Mouse (Mus musculus): ENCODE data around the gene Tuba1b. TPM values are rescaled to one million over a fixed set of nuclear protein-coding genes. Genes with fewer than 3 reads are reported as not detected.

Tuba1b gene
- total RNA-seq, 2 experiments from 2014 or later = 1,107 to 1,135 TPM

GRCm38 (mm10) chr15:98893940-98894745 lies 40.2 kb downstream of the Tuba1b start, which contains the start of gene Rhebl1:
Gene Rhebl1 (minus strand): TSS chr15:98894540.
- intact Hi-C loops (cut with DNase I) = no loop called here

DNA sequence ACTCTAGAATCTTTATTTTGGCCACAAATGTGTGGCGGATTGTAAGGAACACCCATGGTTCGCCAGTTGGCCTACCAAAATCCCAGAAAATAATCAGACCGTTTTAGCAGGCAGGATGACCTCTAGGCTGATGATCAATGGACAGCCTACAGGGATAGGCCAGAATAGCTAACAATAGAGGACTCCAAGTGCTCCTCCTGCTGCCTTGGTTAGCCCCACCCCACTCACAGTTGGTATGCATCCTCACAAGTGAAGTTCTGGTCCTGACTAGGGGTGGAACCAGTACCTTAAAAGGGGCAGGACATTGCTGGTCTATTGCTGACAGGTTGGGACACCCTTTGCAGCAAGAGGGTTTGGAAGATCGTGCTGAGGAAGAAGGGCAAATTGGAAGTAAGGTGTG lies 41.3 kb downstream of the Tuba1b start:
- intact Hi-C loops (cut with DNase I) = no loop called here
- DNase-seq = no peak

More at GRCm38 (mm10) chr15:98893940-98894745, 40.2 kb downstream of the Tuba1b start, which contains the start of gene Rhebl1:
- DNase-seq = no peak

DNA sequence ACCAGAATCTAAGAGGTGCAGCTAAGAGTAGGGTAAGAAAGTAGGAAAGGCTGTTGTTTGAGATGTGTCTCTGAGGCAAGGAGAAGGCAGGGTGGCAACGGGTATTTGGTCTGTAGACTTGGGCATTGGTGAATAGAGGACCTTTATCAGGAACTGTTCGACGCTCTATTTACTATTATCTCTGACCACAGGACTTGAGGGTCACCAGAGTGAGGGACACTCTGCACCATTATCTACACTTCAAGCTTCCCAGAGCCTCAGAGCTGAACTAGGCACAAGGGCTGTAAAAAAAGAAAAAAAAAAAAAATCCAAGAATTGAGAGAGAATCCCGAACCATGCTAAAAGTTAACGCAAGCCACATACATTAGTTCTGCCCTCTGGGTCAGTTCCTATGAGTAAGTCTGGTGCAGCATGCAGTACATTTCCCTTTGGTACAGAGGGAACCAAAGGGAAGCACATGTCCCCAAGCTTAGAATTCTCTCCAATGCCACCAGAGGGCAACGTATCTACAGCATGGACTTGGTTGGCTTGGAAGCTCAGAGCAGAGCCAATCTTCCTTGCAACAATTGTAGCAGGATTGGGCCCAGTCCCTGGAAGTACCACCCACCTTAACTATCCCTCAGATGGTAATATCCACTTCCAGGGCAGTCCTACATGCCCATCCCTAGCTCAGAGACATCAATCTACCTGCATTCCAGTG lies 42.3 kb downstream of the Tuba1b start:
- intact Hi-C loops (cut with DNase I) = no loop called here
- peak; percentile 61 for DNase-seq

DNA sequence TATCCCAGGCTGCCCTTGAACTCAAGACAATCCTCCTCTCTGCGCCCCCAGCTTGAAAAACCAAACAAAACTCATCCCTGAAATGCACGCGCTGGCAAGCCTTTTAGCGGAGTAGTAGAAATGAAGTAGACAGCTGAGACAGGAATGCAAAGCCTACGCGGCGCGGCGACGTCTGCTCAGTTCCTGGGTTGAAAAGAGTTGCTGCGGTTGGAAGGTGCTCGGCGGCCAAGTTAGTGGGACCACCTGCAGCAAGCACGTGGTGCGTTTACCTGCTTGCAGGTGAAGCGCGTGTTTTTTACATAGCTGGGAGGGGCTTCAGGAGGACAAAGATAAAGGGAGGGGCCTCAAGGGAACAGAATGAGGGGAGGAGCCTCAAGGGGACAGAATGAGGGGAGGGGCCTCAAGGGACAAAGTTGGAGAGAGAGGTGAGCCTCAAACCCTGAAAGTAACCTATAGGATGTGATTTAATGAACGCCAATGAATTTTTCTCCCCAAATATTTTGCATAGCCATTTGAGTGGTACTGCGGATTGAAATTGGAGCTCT lies 43.1 kb downstream of the Tuba1b start:
- DNase-seq = no peak
- intact Hi-C loops (cut with DNase I) = no loop called here

DNA sequence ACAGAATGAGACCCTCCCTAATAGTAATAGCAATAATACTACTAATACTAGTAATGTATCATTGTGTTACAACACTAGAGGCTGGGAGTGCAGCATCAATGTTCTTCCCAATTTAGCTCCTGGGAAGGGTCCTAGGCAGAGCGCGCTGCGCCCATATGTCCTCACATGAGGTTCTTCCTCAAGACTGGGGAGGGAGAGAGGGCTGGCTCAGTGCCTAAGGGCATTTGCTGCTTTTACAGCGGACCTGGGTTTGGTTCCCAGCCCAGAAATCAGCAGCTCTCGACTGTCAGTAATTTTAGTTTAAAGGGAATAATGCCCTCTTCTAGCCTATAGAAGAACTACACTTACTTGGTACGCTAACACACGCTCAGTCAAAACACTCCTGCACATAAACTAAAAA lies 46.8 kb downstream of the Tuba1b start:
- intact Hi-C loops (cut with DNase I) = no loop called here
- no peak for DNase-seq

- intact Hi-C loops (cut with DNase I) = no loop called here
- DNase-seq = no peak
Observed at GRCm38 (mm10) chr15:98886667-98887387, 47.5 kb downstream of the Tuba1b start.

DNA sequence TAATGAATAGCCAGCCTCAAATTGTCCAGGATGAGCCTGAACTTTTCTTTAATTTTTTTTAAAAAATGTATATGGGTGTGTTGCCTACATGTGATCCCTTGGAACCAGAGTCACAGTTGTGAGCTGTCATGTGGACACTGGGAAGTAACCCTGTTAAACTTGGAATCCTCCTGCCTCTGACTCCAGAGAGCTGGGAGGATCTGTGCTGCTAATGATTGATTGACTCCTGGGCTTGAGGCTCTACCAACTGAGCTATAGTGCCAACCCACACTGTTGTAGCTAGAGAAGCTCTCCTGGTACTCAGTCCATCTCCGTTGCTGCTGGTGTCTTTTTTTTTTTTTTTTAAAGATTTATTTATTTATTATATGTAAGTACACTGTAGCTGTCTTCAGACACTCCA lies 50.3 kb downstream of the Tuba1b start:
- DNase-seq = no peak
- intact Hi-C loops (cut with DNase I) = loop anchor here (5.0 kb wide), 1 partner anchor 33 kb away; the partner anchor contains the start of gene Lmbr1l

GRCm38 (mm10) chr15:98883661-98884060 lies 50.7 kb downstream of the Tuba1b start:
- no peak for DNase-seq
- intact Hi-C loops (cut with DNase I) = loop anchor here (5.0 kb wide), 1 partner anchor 34 kb away; the partner anchor contains the start of gene Lmbr1l

GRCm38 (mm10) chr15:98881656-98882008 lies 52.7 kb downstream of the Tuba1b start:
- no peak for DNase-seq
- intact Hi-C loops (cut with DNase I) = loop anchor here (5.0 kb wide), 1 partner anchor 36 kb away; the partner anchor contains the start of gene Lmbr1l

Other genes starting within 250 kb of the Tuba1b start
- 10 to 100 TPM in 1 of 2 experiments, 1 to 10 TPM in 1; 9.9 to 10.3 TPM for gene Ccdc65, start 226.4 kb downstream of the Tuba1b start, total RNA-seq (2021)
- 1 to 10 TPM; 2.7 to 3.5 TPM for gene Fkbp11, start 206.4 kb downstream of the Tuba1b start, total RNA-seq (2021)
- gene Arf3, start 171.4 kb downstream of the Tuba1b start, total RNA-seq (2021) = 100 to 1,000 TPM; 318 to 348 TPM
- gene Wnt10b, start 156.4 kb downstream of the Tuba1b start, total RNA-seq (2021) = under 1 TPM; 0.36 to 0.40 TPM
- not detected for gene Wnt1, start 144.7 kb downstream of the Tuba1b start, total RNA-seq (2021)
- 100 to 1,000 TPM; 113 to 118 TPM for gene Ddn, start 125.1 kb downstream of the Tuba1b start, total RNA-seq (2021)
- gene Prkag1, start 103.0 kb downstream of the Tuba1b start, total RNA-seq (2021) = 10 to 100 TPM; 35.0 to 38.1 TPM
- 10 to 100 TPM; 74.2 to 74.4 TPM for gene Kmt2d, start 63.4 kb downstream of the Tuba1b start, total RNA-seq (2021)
- gene Rhebl1, start 40.0 kb downstream of the Tuba1b start, total RNA-seq (2021) = 10 to 100 TPM; 18.3 to 18.4 TPM
- gene Dhh, start 36.0 kb downstream of the Tuba1b start, total RNA-seq (2021) = under 1 TPM; 0.28 to 0.36 TPM
- 10 to 100 TPM; 31.4 to 42.2 TPM for gene Lmbr1l, start 16.3 kb downstream of the Tuba1b start, total RNA-seq (2021)
- gene Gm49450, start 19.0 kb upstream of the Tuba1b start, total RNA-seq (2021) = not detected
- gene Tuba1a, start 19.1 kb upstream of the Tuba1b start, total RNA-seq (2021) = 1,000 to 10,000 TPM; 8,276 to 8,744 TPM
- 100 to 1,000 TPM; 548 to 589 TPM for gene Tuba1c, start 95.3 kb upstream of the Tuba1b start, total RNA-seq (2021)
- 1 to 10 TPM; 4.0 to 5.2 TPM for gene Prph, start 120.6 kb upstream of the Tuba1b start, total RNA-seq (2021)
- 1 to 10 TPM; 4.7 to 5.8 TPM for gene Troap, start 140.0 kb upstream of the Tuba1b start, total RNA-seq (2021)
- not detected for gene C1ql4, start 153.3 kb upstream of the Tuba1b start, total RNA-seq (2021)
- gene Dnajc22, start 158.6 kb upstream of the Tuba1b start, total RNA-seq (2021) = under 1 TPM in 1 of 2 experiments, not detected in 1; 0.30 TPM
- 10 to 100 TPM; 39.7 to 46.0 TPM for gene Spats2, start 191.4 kb upstream of the Tuba1b start, total RNA-seq (2021)